Mouse (Mus musculus) heart, embryonic 11.5 days (tissue): ENCODE results near the gene Slc2a13. TPM values are rescaled to one million over a fixed set of nuclear protein-coding genes. Genes with fewer than 3 reads are reported as not detected.

Experiments
- ATAC-seq: fragments of 200-750 bp; cut with Nextera tagmentation; replicated peaks from 2 replicates; pipeline ENCODE4 v1.8.0; 2017; ENCODE audit warnings: moderate library complexity; ENCODE audit not compliant: insufficient number of reproducible peaks, low FRiP score, low TSS enrichment
- H3K27ac ChIP-seq: fragments of 300-500 bp; sonication (generic); 2 replicates; pipeline ENCODE4 v1.5.1; 2014; ENCODE audit warnings: mild to moderate bottlenecking, low read depth, low read length
- H3K27me3 ChIP-seq: fragments of 300-500 bp; sonication (generic); 2 replicates; pipeline ENCODE4 v1.6.1; 2014; ENCODE audit warnings: mild to moderate bottlenecking, low read length, mixed read lengths; ENCODE audit not compliant: control insufficient read depth, insufficient read depth
- H3K36me3 ChIP-seq: fragments of 300-500 bp; sonication (generic); 2 replicates; pipeline ENCODE4 v1.6.1; 2014; ENCODE audit warnings: mild to moderate bottlenecking, low read length, moderate library complexity, mixed read lengths; ENCODE audit not compliant: control insufficient read depth, insufficient read depth
- H3K4me1 ChIP-seq: fragments of 300-500 bp; sonication (generic); 2 replicates; pipeline ENCODE4 v1.6.1; 2014; ENCODE audit warnings: low read length; ENCODE audit not compliant: control insufficient read depth, insufficient read depth
- H3K4me2 ChIP-seq: fragments of 300-500 bp; sonication (generic); 2 replicates; pipeline ENCODE4 v1.6.1; 2014; ENCODE audit warnings: mild to moderate bottlenecking, moderate library complexity
- H3K4me3 ChIP-seq: fragments of 300-500 bp; sonication (generic); 2 replicates; pipeline ENCODE4 v1.5.1; 2014; ENCODE audit warnings: low read depth, low read length
- H3K9ac ChIP-seq: fragments of 300-500 bp; sonication (generic); 2 replicates; pipeline ENCODE4 v1.6.1; 2014; ENCODE audit warnings: mild to moderate bottlenecking, low read depth, low read length, moderate library complexity
- H3K9me3 ChIP-seq: fragments of 300-500 bp; sonication (generic); replicated peaks from 2 replicates; pipeline ENCODE4 v1.6.1; 2016; ENCODE audit warnings: low read length; ENCODE audit not compliant: control insufficient read depth
- WGBS: fragments of 180-500 bp; shearing (Covaris S2); extraction: QIAGEN DNeasy Blood & Tissue Kit; methylation state at CpG from one replicate; pipeline ENCODE4 v1.1.7; 2014; ENCODE audit not compliant: insufficient replicate concordance; 5-methylcytosine and 5-hydroxymethylcytosine counted together
- polyA plus RNA-seq: library from polyadenylated mRNA; unstranded; fragments of >200 nt; fragmentation: Nextera tagmentation; extraction: Ambion mirVana; gene quantifications from 2 replicates; pipeline ENCODE4 v1.2.1, GENCODE M21; 2014

Slc2a13 gene
- polyA plus RNA-seq, 1 experiment from 2014 or later = 1.9 TPM

- ATAC-seq = peak; percentile 84
- H3K4me2 ChIP-seq = peak overlapping the region; percentile 90
- no peaks in the 10 kb centered on the region for H3K9me3 ChIP-seq
- peaks cover 8% of the 10 kb centered on the region for H3K27me3 ChIP-seq
- H3K27ac ChIP-seq = peak overlapping the region; percentile 37; the same call in 1 of the 2 replicates
- H3K4me3 ChIP-seq = peak overlapping the region; percentile 65
- H3K36me3 ChIP-seq = no peaks in the 10 kb centered on the region
- under 1% methylated on average over 71 of the region's 91 CpGs for WGBS
- H3K4me1 ChIP-seq = no peaks in the 10 kb centered on the region; the same call in 1 of the 2 replicates
- peak overlapping the region; percentile 73 for H3K9ac ChIP-seq
Observed at GRCm38 (mm10) chr15:91572421-91573069, 516 bp downstream of the Slc2a13 start.

GRCm38 (mm10) chr15:91571981-91572380 is 1.1 kb downstream of the Slc2a13 start:
- no peaks in the 10 kb centered on the region; the same call in 1 of the 2 replicates for H3K4me1 ChIP-seq
- peak overlapping the region; percentile 90 for H3K4me2 ChIP-seq
- no peak for ATAC-seq
- H3K27me3 ChIP-seq = peaks cover 8% of the 10 kb centered on the region
- H3K4me3 ChIP-seq = peak overlapping the region; percentile 65
- 8% methylated on average over 8 of the region's 8 CpGs for WGBS
- no peak overlapping the region for H3K27ac ChIP-seq
- H3K36me3 ChIP-seq = no peaks in the 10 kb centered on the region
- H3K9me3 ChIP-seq = no peaks in the 10 kb centered on the region
- peak overlapping the region; percentile 73 for H3K9ac ChIP-seq

- H3K4me1 ChIP-seq = no peaks in the 10 kb centered on the region; the same call in 1 of the 2 replicates
- H3K27me3 ChIP-seq = peaks cover 8% of the 10 kb centered on the region
- no peak overlapping the region for H3K4me2 ChIP-seq
- H3K4me3 ChIP-seq = no peak overlapping the region
- H3K9ac ChIP-seq = no peak overlapping the region
- WGBS = 80% methylated on average over 8 of the region's 8 CpGs
- H3K36me3 ChIP-seq = no peaks in the 10 kb centered on the region
- ATAC-seq = no peak
- H3K9me3 ChIP-seq = no peaks in the 10 kb centered on the region
- H3K27ac ChIP-seq = no peak overlapping the region
Observed at GRCm38 (mm10) chr15:91566784-91567183, 6.3 kb downstream of the Slc2a13 start.

- 90% methylated on average over 11 of the region's 11 CpGs for WGBS
Observed at GRCm38 (mm10) chr15:91565025-91565605, 7.9 kb downstream of the Slc2a13 start.

GRCm38 (mm10) chr15:91561728-91562127 is 11.3 kb downstream of the Slc2a13 start:
- H3K27ac ChIP-seq = no peak overlapping the region
- ATAC-seq = no peak
- no peaks in the 10 kb centered on the region for H3K4me1 ChIP-seq
- H3K4me3 ChIP-seq = no peak overlapping the region
- H3K9me3 ChIP-seq = no peaks in the 10 kb centered on the region
- H3K4me2 ChIP-seq = no peak overlapping the region
- no peak overlapping the region for H3K9ac ChIP-seq
- no peaks in the 10 kb centered on the region for H3K27me3 ChIP-seq
- 87% methylated on average over 6 of the region's 6 CpGs for WGBS
- no peaks in the 10 kb centered on the region for H3K36me3 ChIP-seq

More at GRCm38 (mm10) chr15:91565025-91565605, 7.9 kb downstream of the Slc2a13 start:
- no peak overlapping the region for H3K9ac ChIP-seq
- no peaks in the 10 kb centered on the region for H3K27me3 ChIP-seq
- no peaks in the 10 kb centered on the region for H3K9me3 ChIP-seq
- no peak overlapping the region for H3K4me3 ChIP-seq
- no peaks in the 10 kb centered on the region; the same call in 1 of the 2 replicates for H3K4me1 ChIP-seq
- no peaks in the 10 kb centered on the region for H3K36me3 ChIP-seq
- H3K4me2 ChIP-seq = no peak overlapping the region
- no peak overlapping the region for H3K27ac ChIP-seq
- ATAC-seq = no peak

GRCm38 (mm10) chr15:91555336-91555736 is 17.7 kb downstream of the Slc2a13 start:
- WGBS = 84% methylated on average over 6 of the region's 6 CpGs
- H3K27me3 ChIP-seq = no peaks in the 10 kb centered on the region

GRCm38 (mm10) chr15:91548586-91549268 is 24.3 kb downstream of the Slc2a13 start:
- WGBS = 73% methylated on average over 12 of the region's 12 CpGs

More at GRCm38 (mm10) chr15:91555336-91555736, 17.7 kb downstream of the Slc2a13 start:
- Histone ChIP-seq H3K36me3 (no peaks in the 10 kb centered on the region), H3K4me2 (no peak overlapping the region), H3K4me1 (no peaks in the 10 kb centered on the region), H3K27ac (no peak overlapping the region), H3K9ac (no peak overlapping the region), H3K4me3 (no peak overlapping the region), H3K9me3 (no peaks in the 10 kb centered on the region)
- no peak for ATAC-seq

GRCm38 (mm10) chr15:91544586-91544985 is 28.5 kb downstream of the Slc2a13 start:
- H3K4me3 ChIP-seq = no peak overlapping the region
- no peaks in the 10 kb centered on the region for H3K36me3 ChIP-seq
- H3K9me3 ChIP-seq = no peaks in the 10 kb centered on the region
- H3K27ac ChIP-seq = no peak overlapping the region
- no peaks in the 10 kb centered on the region for H3K27me3 ChIP-seq
- H3K9ac ChIP-seq = no peak overlapping the region
- no peaks in the 10 kb centered on the region for H3K4me1 ChIP-seq
- ATAC-seq = no peak
- WGBS = 76% methylated on average over 4 of the region's 4 CpGs
- no peak overlapping the region for H3K4me2 ChIP-seq

More at GRCm38 (mm10) chr15:91548586-91549268, 24.3 kb downstream of the Slc2a13 start:
- H3K4me2 ChIP-seq = no peak overlapping the region
- H3K9me3 ChIP-seq = no peaks in the 10 kb centered on the region
- no peaks in the 10 kb centered on the region for H3K27me3 ChIP-seq
- no peak for ATAC-seq
- no peaks in the 10 kb centered on the region for H3K36me3 ChIP-seq
- H3K27ac ChIP-seq = no peak overlapping the region
- H3K4me1 ChIP-seq = no peaks in the 10 kb centered on the region
- H3K4me3 ChIP-seq = no peak overlapping the region
- H3K9ac ChIP-seq = no peak overlapping the region
